Mouse (Mus musculus) forebrain, embryonic 14.5 days (tissue): ENCODE measurements around the gene Stard3. TPM values are rescaled to one million over a fixed set of nuclear protein-coding genes. Genes with fewer than 3 reads are reported as not detected.

Experiments used
- ATAC-seq: fragments of 200-750 bp; cut with Nextera tagmentation; 2 replicates; pipeline ENCODE4 v1.8.0; 2017; ENCODE audit warnings: mild to moderate bottlenecking, moderate library complexity
- DNase-seq: peaks from one replicate; pipeline ENCODE4 v3.0.0-alpha.2; 2015; ENCODE audit warnings: low spot score
- H3K27ac ChIP-seq: fragments of 300-500 bp; sonication (generic); 2 replicates; pipeline ENCODE4 v1.5.1; 2014; ENCODE audit warnings: low read depth, mild to moderate bottlenecking, control low read depth, low read length, moderate library complexity
- H3K27me3 ChIP-seq: fragments of 300-500 bp; sonication (generic); replicated peaks from 2 replicates; pipeline ENCODE4 v1.6.1; 2014; ENCODE audit warnings: low read length, control low read depth, mixed read lengths; ENCODE audit not compliant: control insufficient read depth, insufficient read depth
- H3K36me3 ChIP-seq: fragments of 300-500 bp; sonication (generic); 2 replicates; pipeline ENCODE4 v1.6.1; 2014; ENCODE audit warnings: low read length, control low read depth; ENCODE audit not compliant: control insufficient read depth, insufficient read depth
- H3K4me1 ChIP-seq: fragments of 300-500 bp; sonication (generic); 2 replicates; pipeline ENCODE4 v1.6.1; 2014; ENCODE audit warnings: antibody characterized with exemption, low read length, control low read depth; ENCODE audit not compliant: control insufficient read depth, insufficient read depth
- H3K4me2 ChIP-seq: fragments of 300-500 bp; sonication (generic); 2 replicates; pipeline ENCODE4 v1.6.1; 2014; ENCODE audit warnings: mild to moderate bottlenecking, control low read depth, low read length
- H3K4me3 ChIP-seq: fragments of 300-500 bp; sonication (generic); 2 replicates; pipeline ENCODE4 v1.5.1; 2014; ENCODE audit warnings: low read depth, low read length, control low read depth
- H3K9ac ChIP-seq: fragments of 300-500 bp; sonication (generic); 2 replicates; pipeline ENCODE4 v1.6.1; 2014; ENCODE audit warnings: mild to moderate bottlenecking, low read length, control low read depth, moderate library complexity
- H3K9me3 ChIP-seq: fragments of 300-500 bp; sonication (generic); replicated peaks from 2 replicates; pipeline ENCODE4 v1.6.1; 2016; ENCODE audit warnings: low read length, control low read depth, mixed read lengths; ENCODE audit not compliant: control insufficient read depth
- WGBS: fragments of 180-500 bp; shearing (Covaris S2); extraction: QIAGEN DNeasy Blood & Tissue Kit; methylation state at CpG from one replicate; pipeline ENCODE4 v1.1.7; 2014; 5-methylcytosine and 5-hydroxymethylcytosine counted together
- polyA plus RNA-seq: library from polyadenylated mRNA; unstranded; fragments of >200 nt; fragmentation: Nextera tagmentation; extraction: Ambion mirVana; gene quantifications from 2 replicates; pipeline ENCODE4 v1.2.1, GENCODE M21; 2014

Gene Stard3
- polyA plus RNA-seq, 1 experiment from 2014 or later = 43.8 TPM

DNA sequence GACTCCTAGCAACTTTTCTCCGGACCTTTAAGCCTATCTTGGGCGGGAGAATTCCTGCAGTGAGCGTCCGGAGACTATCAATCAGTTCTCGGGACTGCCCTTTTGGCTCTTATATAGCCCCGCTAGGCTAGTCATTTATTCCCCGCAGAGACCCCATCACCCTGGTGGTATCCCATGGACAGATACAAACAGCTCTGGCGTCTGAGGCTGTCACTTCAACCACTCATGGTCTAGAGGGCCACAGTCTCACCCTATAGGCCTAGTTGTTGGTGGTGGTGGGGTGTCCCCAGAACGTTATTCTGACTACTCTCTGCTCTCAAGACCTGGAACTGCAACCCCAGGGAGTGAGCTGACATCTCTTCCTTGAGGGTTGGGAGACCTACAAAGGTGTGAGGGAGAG is 8.9 kb upstream of the Stard3 start:
- WGBS = 2% methylated on average over 9 of the region's 9 CpGs
- Histone ChIP-seq H3K4me1 (peaks cover 5% of the 10 kb centered on the region), H3K4me2 (peak overlapping the region; percentile 95), H3K9me3 (no peaks in the 10 kb centered on the region), H3K36me3 (no peaks in the 10 kb centered on the region), H3K4me3 (peak overlapping the region; percentile 47), H3K27ac (no peak overlapping the region), H3K9ac (peak overlapping the region; percentile 65), H3K27me3 (peaks cover 66% of the 10 kb centered on the region)
- DNase-seq (no peak), ATAC-seq (no peak)

DNA sequence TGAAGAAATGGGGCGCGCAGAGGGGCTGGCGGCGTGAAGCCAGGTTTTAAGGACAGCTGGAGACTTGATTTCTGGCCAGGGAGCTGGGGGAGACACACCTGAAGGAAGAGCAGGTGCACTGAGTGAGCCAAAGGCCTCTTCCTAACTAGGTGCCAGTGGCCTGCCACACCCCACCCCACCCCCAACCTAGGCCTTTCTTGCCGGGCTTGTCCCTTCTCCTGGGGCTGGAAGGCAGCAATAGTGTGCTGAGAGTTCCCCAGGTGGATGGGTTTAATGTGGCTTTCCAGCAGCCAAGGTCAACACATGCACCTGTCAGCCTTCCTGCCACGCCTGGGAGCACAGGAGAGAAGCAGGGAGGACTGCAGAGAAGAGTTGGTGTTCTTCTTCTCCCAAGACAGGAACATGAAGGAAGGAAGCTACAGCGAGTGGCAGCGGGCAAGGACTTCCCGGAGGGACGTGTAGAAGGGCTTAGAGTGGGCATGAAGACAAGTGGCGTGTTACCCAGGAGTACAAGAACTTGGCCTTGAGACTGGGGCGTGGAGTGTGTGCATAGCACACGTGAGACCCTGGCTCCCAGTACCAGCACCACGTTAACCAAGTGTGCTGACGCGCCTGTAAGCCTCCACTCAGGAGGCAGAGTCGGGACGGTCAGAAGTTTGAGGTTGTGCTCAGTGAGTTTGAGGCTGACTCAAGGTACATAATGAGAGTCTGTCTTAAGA is 5.7 kb upstream of the Stard3 start:
- WGBS = 77% methylated on average over 18 of the region's 18 CpGs
- Histone ChIP-seq H3K27ac (no peak overlapping the region), H3K36me3 (no peaks in the 10 kb centered on the region), H3K4me1 (peaks cover 5% of the 10 kb centered on the region), H3K9ac (no peak overlapping the region), H3K4me2 (no peak overlapping the region), H3K9me3 (no peaks in the 10 kb centered on the region), H3K27me3 (peaks cover 44% of the 10 kb centered on the region), H3K4me3 (no peak overlapping the region)
- ATAC-seq = no peak
- no peak for DNase-seq

DNA sequence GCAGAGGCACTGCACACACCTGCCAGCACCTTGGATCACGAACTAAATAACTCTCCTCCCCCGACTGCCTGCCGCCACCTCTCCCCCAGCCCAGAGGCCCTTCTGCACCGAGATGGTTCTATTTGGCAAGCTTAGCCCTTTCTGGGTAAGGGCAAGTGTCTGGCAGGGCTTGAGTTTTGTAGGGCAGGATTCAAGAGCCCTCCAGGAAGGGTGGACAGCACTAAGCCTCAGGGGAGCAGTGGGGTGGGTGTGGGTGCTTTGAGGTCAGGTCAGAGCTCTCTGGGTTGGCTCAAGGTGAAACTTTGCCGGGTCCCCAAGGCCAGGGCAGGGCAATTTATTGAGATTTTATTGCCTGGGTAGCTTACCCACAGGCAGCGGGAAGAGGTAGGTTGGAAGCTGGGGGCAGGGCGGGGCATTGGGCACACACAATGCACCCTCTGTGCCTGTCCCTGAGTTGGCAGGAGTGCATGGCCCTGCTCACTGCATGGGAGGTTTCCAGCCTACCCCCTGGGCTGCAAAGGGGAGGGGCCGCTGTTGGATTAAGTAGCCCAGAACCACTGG is 4.4 kb upstream of the Stard3 start:
- H3K36me3 ChIP-seq = no peaks in the 10 kb centered on the region
- ATAC-seq = no peak
- WGBS = 28% methylated on average over 8 of the region's 8 CpGs
- peaks cover 4% of the 10 kb centered on the region; the same call in 1 of the 2 replicates for H3K4me1 ChIP-seq
- H3K4me2 ChIP-seq = no peak overlapping the region
- H3K9me3 ChIP-seq = no peaks in the 10 kb centered on the region
- H3K9ac ChIP-seq = no peak overlapping the region
- no peak overlapping the region for H3K27ac ChIP-seq
- no peak overlapping the region for H3K4me3 ChIP-seq
- peaks cover 32% of the 10 kb centered on the region for H3K27me3 ChIP-seq
- no peak for DNase-seq

GRCm38 (mm10) chr11:98354445-98354844 is 3.7 kb upstream of the Stard3 start:
- H3K9ac ChIP-seq = no peak overlapping the region
- no peak for DNase-seq
- 64% methylated on average over 14 of the region's 14 CpGs for WGBS
- peaks cover 25% of the 10 kb centered on the region for H3K27me3 ChIP-seq
- H3K4me1 ChIP-seq = peaks cover 10% of the 10 kb centered on the region
- no peak overlapping the region for H3K27ac ChIP-seq
- ATAC-seq = no peak
- H3K4me3 ChIP-seq = no peak overlapping the region
- H3K9me3 ChIP-seq = no peaks in the 10 kb centered on the region
- H3K4me2 ChIP-seq = no peak overlapping the region
- no peaks in the 10 kb centered on the region for H3K36me3 ChIP-seq

- ATAC-seq = peak; percentile 30; the same call in 1 of the 2 replicates
- no peak overlapping the region for H3K9ac ChIP-seq
- peak; percentile 89 for DNase-seq
- H3K4me1 ChIP-seq = peaks cover 12% of the 10 kb centered on the region
- H3K27me3 ChIP-seq = peaks cover 11% of the 10 kb centered on the region; the same call in 1 of the 2 replicates
- H3K4me3 ChIP-seq = no peak overlapping the region
- WGBS = 11% methylated on average over 6 of the region's 6 CpGs
- no peak overlapping the region for H3K4me2 ChIP-seq
- H3K27ac ChIP-seq = no peak overlapping the region
- no peaks in the 10 kb centered on the region for H3K9me3 ChIP-seq
- no peaks in the 10 kb centered on the region for H3K36me3 ChIP-seq
Observed at GRCm38 (mm10) chr11:98355732-98356299, 2.4 kb upstream of the Stard3 start.

DNA sequence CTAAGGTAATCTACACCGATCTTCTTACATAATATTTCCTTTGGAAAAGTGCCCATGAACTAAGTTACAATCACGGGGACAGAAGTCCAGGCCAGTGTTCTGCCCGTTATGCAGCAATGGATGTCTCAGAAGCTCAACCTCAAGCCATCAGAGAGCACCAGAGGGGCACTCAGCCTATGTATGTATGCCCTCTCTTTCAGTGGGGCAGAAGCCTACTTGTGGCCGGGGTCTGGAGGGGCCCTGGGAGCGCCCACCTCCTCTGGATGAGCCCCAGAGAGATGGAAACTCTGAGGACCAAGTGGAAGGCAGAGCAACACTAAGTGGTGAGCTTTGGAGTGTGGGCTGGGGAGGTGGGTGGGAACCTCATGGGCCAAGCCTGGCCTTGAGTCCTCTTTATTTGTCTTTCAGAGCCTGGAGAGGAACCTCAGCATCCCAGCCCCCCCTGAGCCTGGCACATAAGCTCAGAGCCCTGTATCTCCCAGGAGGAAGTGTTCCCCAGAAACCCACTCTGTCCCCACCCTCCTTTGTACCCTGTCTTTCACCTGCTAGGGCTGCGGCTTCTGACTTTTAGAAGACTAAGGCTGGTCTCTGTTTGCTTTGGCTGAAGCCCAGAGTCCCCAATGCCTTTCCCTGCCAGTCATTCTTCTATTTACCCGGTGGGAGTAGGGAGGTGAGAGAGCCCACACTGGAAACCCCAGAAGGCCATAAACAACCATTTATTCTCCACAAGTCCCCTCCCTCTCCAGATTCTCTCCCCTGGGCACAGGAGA is 1.4 kb upstream of the Stard3 start:
- H3K27me3 ChIP-seq = peaks cover 5% of the 10 kb centered on the region; the same call in 1 of the 2 replicates
- H3K27ac ChIP-seq = no peak overlapping the region
- peaks cover 16% of the 10 kb centered on the region for H3K4me1 ChIP-seq
- no peaks in the 10 kb centered on the region for H3K36me3 ChIP-seq
- H3K9ac ChIP-seq = no peak overlapping the region
- WGBS = 80% methylated on average over 7 of the region's 7 CpGs
- no peak overlapping the region for H3K4me2 ChIP-seq
- H3K4me3 ChIP-seq = no peak overlapping the region
- DNase-seq (no peak), ATAC-seq (no peak)
- no peaks in the 10 kb centered on the region for H3K9me3 ChIP-seq

GRCm38 (mm10) chr11:98357396-98358160 is 590 bp upstream of the Stard3 start:
- ATAC-seq (0 out of 2 replicates have a peak, but pooled peaks have one; percentile 3), DNase-seq (no peak)
- H3K36me3 ChIP-seq = no peaks in the 10 kb centered on the region
- peaks cover 16% of the 10 kb centered on the region for H3K4me1 ChIP-seq
- peak overlapping the region; percentile 75 for H3K9ac ChIP-seq
- peak overlapping the region; percentile 68 for H3K4me3 ChIP-seq
- WGBS = 9% methylated on average over 13 of the region's 13 CpGs
- peak overlapping the region; percentile 91 for H3K4me2 ChIP-seq
- H3K27me3 ChIP-seq = no peaks in the 10 kb centered on the region
- no peaks in the 10 kb centered on the region for H3K9me3 ChIP-seq
- H3K27ac ChIP-seq = peak overlapping the region; percentile 66; the same call in 1 of the 2 replicates

- 51% methylated on average over 9 of the region's 9 CpGs for WGBS
- Histone ChIP-seq H3K27ac (no peak overlapping the region; the same call in 1 of the 2 replicates), H3K9ac (peak overlapping the region; percentile 29; the same call in 1 of the 2 replicates)
Observed at GRCm38 (mm10) chr11:98360866-98361521, 2.8 kb downstream of the Stard3 start.

More at GRCm38 (mm10) chr11:98360866-98361521, 2.8 kb downstream of the Stard3 start:
- no peak for ATAC-seq
- no peaks in the 10 kb centered on the region for H3K27me3 ChIP-seq
- DNase-seq = no peak
- H3K4me1 ChIP-seq = peaks cover 16% of the 10 kb centered on the region
- peak overlapping the region; percentile 16; the same call in 1 of the 2 replicates for H3K4me2 ChIP-seq
- no peaks in the 10 kb centered on the region for H3K9me3 ChIP-seq
- no peak overlapping the region for H3K4me3 ChIP-seq
- H3K36me3 ChIP-seq = no peaks in the 10 kb centered on the region
